Mouse (Mus musculus) embryonic facial prominence, embryonic 13.5 days (tissue): ENCODE results near the gene Ddt. TPM values are rescaled to one million over a fixed set of nuclear protein-coding genes. Genes with fewer than 3 reads are reported as not detected.
A peak's percentile ranks its signal among the peaks of the same experiment; 100 is the strongest.

Source experiments
- ATAC-seq: fragments of 200-750 bp; cut with Nextera tagmentation; 2 replicates; pipeline ENCODE4 v1.8.0; 2017; ENCODE audit warnings: low read depth; ENCODE audit not compliant: insufficient number of reproducible peaks, insufficient read depth, low FRiP score, low TSS enrichment
- H3K27ac ChIP-seq: fragments of 300-500 bp; sonication (generic); 2 replicates; pipeline ENCODE4 v1.5.1; 2015; ENCODE audit warnings: moderate library complexity, mild to moderate bottlenecking, inconsistent platforms
- H3K27me3 ChIP-seq: fragments of 300-500 bp; sonication (generic); 2 replicates; pipeline ENCODE4 v1.6.1; 2015; ENCODE audit warnings: mild to moderate bottlenecking, inconsistent platforms
- H3K36me3 ChIP-seq: fragments of 300-500 bp; sonication (generic); 2 replicates; pipeline ENCODE4 v1.6.1; 2015; ENCODE audit warnings: mild to moderate bottlenecking, inconsistent platforms
- H3K4me1 ChIP-seq: fragments of 300-500 bp; sonication (generic); 2 replicates; pipeline ENCODE4 v1.6.1; 2015; ENCODE audit warnings: inconsistent platforms
- H3K4me2 ChIP-seq: fragments of 300-500 bp; sonication (generic); 2 replicates; pipeline ENCODE4 v1.6.1; 2015; ENCODE audit warnings: moderate library complexity, mild to moderate bottlenecking, inconsistent platforms
- H3K4me3 ChIP-seq: fragments of 300-500 bp; sonication (generic); 2 replicates; pipeline ENCODE4 v1.5.1; 2015; ENCODE audit warnings: mild to moderate bottlenecking, inconsistent platforms
- H3K9ac ChIP-seq: fragments of 300-500 bp; sonication (generic); 2 replicates; pipeline ENCODE4 v1.6.1; 2015; ENCODE audit warnings: mild to moderate bottlenecking, inconsistent platforms
- H3K9me3 ChIP-seq: fragments of 300-500 bp; sonication (generic); 2 replicates; pipeline ENCODE4 v1.6.1; 2016; ENCODE audit warnings: inconsistent platforms
- WGBS: fragments of 180-500 bp; shearing (Covaris S2); methylation state at CpG from one replicate; pipeline ENCODE4 v1.1.7; 2015; ENCODE audit warnings: mixed read lengths; 5-methylcytosine and 5-hydroxymethylcytosine counted together
- polyA plus RNA-seq: library from polyadenylated mRNA; unstranded; fragments of >200 nt; fragmentation: Nextera tagmentation; extraction: Ambion mirVana; gene quantifications from 2 replicates; pipeline ENCODE4 v1.2.1, GENCODE M21; 2015

The Ddt gene
- polyA plus RNA-seq, 1 experiment from 2014 or later = 79.2 TPM

- H3K27ac ChIP-seq = no peak overlapping the region
- no peaks in the 10 kb centered on the region for H3K9me3 ChIP-seq
- H3K4me2 ChIP-seq = no peak overlapping the region
- H3K9ac ChIP-seq = no peak overlapping the region
- no peak for ATAC-seq
- H3K4me1 ChIP-seq = peaks cover 16% of the 10 kb centered on the region
- no peaks in the 10 kb centered on the region for H3K36me3 ChIP-seq
- no peaks in the 10 kb centered on the region for H3K27me3 ChIP-seq
- H3K4me3 ChIP-seq = no peak overlapping the region
- 82% methylated on average over 6 of the region's 6 CpGs for WGBS
These were observed 6.4 kb downstream of the Ddt start for GRCm38 (mm10) chr10:75766856-75767255.

DNA sequence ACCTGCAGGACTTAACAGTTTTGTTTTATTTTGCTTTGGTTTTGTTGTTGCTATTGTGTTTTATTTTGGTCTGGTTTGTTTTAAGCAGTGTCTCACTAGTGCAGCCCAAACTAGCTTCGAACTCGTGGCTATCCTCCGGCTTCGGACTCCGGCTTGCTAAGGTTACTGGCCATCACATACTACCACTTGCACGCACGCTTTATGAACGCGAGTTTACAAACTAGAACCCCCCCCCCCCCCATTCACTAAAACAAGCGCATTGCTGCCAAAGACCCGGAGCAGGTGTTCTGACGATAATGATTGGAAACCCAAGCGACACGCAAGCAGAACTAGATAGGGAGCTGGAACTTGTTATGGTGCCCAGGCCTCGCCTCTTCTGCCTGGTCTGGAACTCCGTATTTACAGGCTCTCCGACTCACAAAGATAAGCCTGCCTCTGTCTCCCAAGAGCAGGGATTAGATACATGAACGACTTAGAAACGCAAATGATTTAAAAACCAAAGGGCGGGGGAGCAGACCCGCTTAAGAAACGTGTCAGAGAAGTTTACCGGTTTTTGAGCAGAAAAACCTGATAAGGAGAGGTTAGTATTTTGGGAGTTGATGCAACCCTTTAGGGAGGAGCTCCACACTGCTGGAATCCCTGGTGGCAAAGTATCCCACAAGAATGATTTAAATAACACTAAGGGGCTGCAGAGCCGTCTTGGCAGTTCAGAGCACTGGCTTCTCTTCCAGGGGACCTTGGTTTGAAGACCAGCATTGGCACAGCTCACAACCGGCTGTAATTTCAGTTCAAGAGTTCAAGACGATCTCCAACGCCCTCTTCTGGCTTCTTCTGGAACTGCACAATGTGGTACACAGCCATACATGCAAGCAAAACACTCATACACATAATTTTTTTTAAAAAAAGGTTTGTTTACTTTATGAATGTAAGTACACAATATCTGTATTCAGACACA is 8.4 kb downstream of the Ddt start:
- no peak for ATAC-seq
- Histone ChIP-seq H3K27ac (peak overlapping the region; percentile 3; the same call in 1 of the 2 replicates), H3K9ac (peak overlapping the region; percentile 87), H3K4me2 (peak overlapping the region; percentile 82), H3K9me3 (no peaks in the 10 kb centered on the region), H3K27me3 (no peaks in the 10 kb centered on the region), H3K4me1 (peaks cover 15% of the 10 kb centered on the region), H3K36me3 (peaks cover 11% of the 10 kb centered on the region; the same call in 1 of the 2 replicates), H3K4me3 (peak overlapping the region; percentile 90)
- 1% methylated on average over 27 of the region's 27 CpGs for WGBS

GRCm38 (mm10) chr10:75763682-75764518 is 9.3 kb downstream of the Ddt start, which contains the start of gene Cabin1:
Cabin1 (minus strand) TSS chr10:75764341.
- peak; percentile 97 for ATAC-seq
- H3K36me3 ChIP-seq = peaks cover 11% of the 10 kb centered on the region; the same call in 1 of the 2 replicates

GRCm38 (mm10) chr10:75762413-75762812 is 10.8 kb downstream of the Ddt start:
- WGBS = 92% methylated on average over 3 of the region's 3 CpGs
- ATAC-seq = no peak
- H3K4me2 ChIP-seq = no peak overlapping the region
- H3K4me3 ChIP-seq = no peak overlapping the region
- no peaks in the 10 kb centered on the region for H3K27me3 ChIP-seq
- H3K27ac ChIP-seq = no peak overlapping the region
- H3K9me3 ChIP-seq = no peaks in the 10 kb centered on the region
- 0 out of 2 replicates have a peak overlapping the region, but pooled peaks have one; percentile 16 for H3K9ac ChIP-seq
- H3K4me1 ChIP-seq = peaks cover 15% of the 10 kb centered on the region
- H3K36me3 ChIP-seq = peaks cover 23% of the 10 kb centered on the region

More at GRCm38 (mm10) chr10:75763682-75764518, 9.3 kb downstream of the Ddt start, which contains the start of gene Cabin1:
- H3K9ac ChIP-seq = peak within 1 kb of the TSS; percentile 87
- H3K27me3 ChIP-seq = no peaks in the 10 kb centered on the region
- under 1% methylated on average over 61 of the region's 61 CpGs for WGBS
- H3K9me3 ChIP-seq = no peaks in the 10 kb centered on the region
- peaks cover 15% of the 10 kb centered on the region for H3K4me1 ChIP-seq
- peak within 1 kb of the TSS; percentile 60 for H3K27ac ChIP-seq
- H3K4me2 ChIP-seq = peak within 1 kb of the TSS; percentile 82
- H3K4me3 ChIP-seq = peak within 1 kb of the TSS; percentile 90

- H3K4me2 ChIP-seq = no peak overlapping the region
- ATAC-seq = no peak
- H3K9me3 ChIP-seq = no peaks in the 10 kb centered on the region
- H3K27me3 ChIP-seq = no peaks in the 10 kb centered on the region
- H3K4me1 ChIP-seq = peaks cover 15% of the 10 kb centered on the region
- WGBS = 97% methylated on average over 3 of the region's 3 CpGs
- H3K27ac ChIP-seq = no peak overlapping the region
- H3K9ac ChIP-seq = no peak overlapping the region
- H3K36me3 ChIP-seq = peaks cover 31% of the 10 kb centered on the region
- no peak overlapping the region for H3K4me3 ChIP-seq
These were observed 12.9 kb downstream of the Ddt start for GRCm38 (mm10) chr10:75760311-75760710.

- H3K4me2 ChIP-seq = no peak overlapping the region
- WGBS = 95% methylated on average over 11 of the region's 11 CpGs
- H3K9ac ChIP-seq = no peak overlapping the region
- H3K4me3 ChIP-seq = no peak overlapping the region
- peaks cover 66% of the 10 kb centered on the region for H3K36me3 ChIP-seq
- no peak overlapping the region for H3K27ac ChIP-seq
- no peaks in the 10 kb centered on the region for H3K27me3 ChIP-seq
- no peaks in the 10 kb centered on the region for H3K9me3 ChIP-seq
- H3K4me1 ChIP-seq = no peaks in the 10 kb centered on the region
- ATAC-seq = no peak
These were observed 16.5 kb downstream of the Ddt start for GRCm38 (mm10) chr10:75756719-75757118.

GRCm38 (mm10) chr10:75744017-75744416 is 29.2 kb downstream of the Ddt start:
- Histone ChIP-seq H3K4me2 (no peak overlapping the region), H3K9me3 (no peaks in the 10 kb centered on the region), H3K4me1 (no peaks in the 10 kb centered on the region), H3K27ac (no peak overlapping the region; the same call in 1 of the 2 replicates), H3K27me3 (no peaks in the 10 kb centered on the region), H3K9ac (no peak overlapping the region), H3K4me3 (no peak overlapping the region), H3K36me3 (peaks cover 94% of the 10 kb centered on the region)
- WGBS = 48% methylated on average over 3 of the region's 3 CpGs
- ATAC-seq = peak; percentile 76; the same call in 1 of the 2 replicates

GRCm38 (mm10) chr10:75743369-75743768 is 29.8 kb downstream of the Ddt start:
- no peak overlapping the region for H3K4me3 ChIP-seq
- H3K4me2 ChIP-seq = no peak overlapping the region
- H3K27me3 ChIP-seq = no peaks in the 10 kb centered on the region
- H3K4me1 ChIP-seq = no peaks in the 10 kb centered on the region
- peaks cover 94% of the 10 kb centered on the region for H3K36me3 ChIP-seq
- no peak overlapping the region for H3K9ac ChIP-seq
- ATAC-seq = no peak
- 74% methylated on average over 12 of the region's 12 CpGs for WGBS
- no peak overlapping the region for H3K27ac ChIP-seq
- no peaks in the 10 kb centered on the region for H3K9me3 ChIP-seq

- Histone ChIP-seq H3K4me2 (no peak overlapping the region), H3K27me3 (no peaks in the 10 kb centered on the region), H3K27ac (no peak overlapping the region), H3K4me3 (no peak overlapping the region), H3K36me3 (peaks cover 92% of the 10 kb centered on the region), H3K9ac (no peak overlapping the region), H3K4me1 (no peaks in the 10 kb centered on the region), H3K9me3 (no peaks in the 10 kb centered on the region)
- WGBS = 91% methylated on average over 3 of the region's 3 CpGs
- ATAC-seq = no peak
These were observed 32.3 kb downstream of the Ddt start for GRCm38 (mm10) chr10:75740866-75741265.

DNA sequence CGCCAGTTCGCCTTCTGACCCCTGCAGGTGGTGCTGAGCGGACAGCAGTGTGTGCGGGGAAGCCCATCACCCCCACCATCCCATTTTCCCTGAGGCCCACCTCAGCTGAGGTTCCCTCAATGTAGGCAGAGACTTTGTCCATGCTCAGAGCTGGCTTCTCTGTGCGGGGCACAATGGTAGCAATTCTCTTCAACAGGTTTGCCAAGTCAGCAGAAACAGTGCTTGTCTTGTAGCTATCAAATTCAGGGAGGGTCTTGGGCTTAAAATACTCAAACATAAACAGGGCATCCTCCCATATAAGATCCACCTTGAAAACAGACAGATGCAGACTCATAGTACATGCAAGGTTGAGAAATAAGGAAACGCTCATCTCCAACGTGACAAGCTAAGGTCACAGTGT is 47.8 kb downstream of the Ddt start:
- Histone ChIP-seq H3K27ac (no peak overlapping the region), H3K4me1 (no peaks in the 10 kb centered on the region), H3K4me2 (no peak overlapping the region), H3K36me3 (peaks cover 84% of the 10 kb centered on the region), H3K9ac (no peak overlapping the region), H3K27me3 (no peaks in the 10 kb centered on the region), H3K9me3 (no peaks in the 10 kb centered on the region), H3K4me3 (no peak overlapping the region)
- 91% methylated on average over 7 of the region's 7 CpGs for WGBS
- no peak for ATAC-seq
